Mouse (Mus musculus): ENCODE results near the gene Lctl. TPM values are rescaled to one million over a fixed set of nuclear protein-coding genes. Genes with fewer than 3 reads are reported as not detected.
"Not testable (repeated sequence)": the region's sequence is repeated elsewhere in the genome, so short reads cannot be mapped to it uniquely, and the experiment has no call there.

The Lctl gene
- polyA plus RNA-seq, 1 experiment from 2014 or later, result not detected

- H3K4me1 ChIP-seq (ENCODE audit: control insufficient read depth in 2 of 2, insufficient read depth in 2 of 2, low read length in 2 of 2), result peaks cover 0 to 29% of the 10 kb centered on the region in 2 experiments; a peak in 3 of 4 replicates
- no peak for ATAC-seq (ENCODE audit: insufficient number of reproducible peaks, insufficient read depth, low FRiP score, low read depth)
- H3K27ac ChIP-seq (replicated peaks in 1 of 2; ENCODE audit: control insufficient read depth in 1 of 2, insufficient read depth in 1 of 2, low read depth in 2 of 2, low read length in 2 of 2), result no peak overlapping the region
- peak overlapping the region; percentile 70 to 87; a peak in 3 of 4 replicates for H3K4me3 ChIP-seq (ENCODE audit: control insufficient read depth in 1 of 2, insufficient read depth in 1 of 2, low read depth in 1 of 2, low read length in 2 of 2)
- H3K9ac ChIP-seq (ENCODE audit: low read length), result peak overlapping the region; percentile 93
- peak overlapping the region; percentile 93 for H3K4me2 ChIP-seq (ENCODE audit: low read length)
- H3K9me3 ChIP-seq (ENCODE audit: control insufficient read depth, low read length), result no peaks in the 10 kb centered on the region
- H3K36me3 ChIP-seq (ENCODE audit: control insufficient read depth, insufficient read depth, low read length), result peaks cover 44% of the 10 kb centered on the region
- H3K27me3 ChIP-seq (ENCODE audit: control insufficient read depth, insufficient read depth, low read length), result no peaks in the 10 kb centered on the region
Observed at GRCm38 (mm10) chr9:64174341-64174740, 57.4 kb downstream of the Lctl start.

- Histone ChIP-seq H3K27ac (replicated peaks in 1 of 2; ENCODE audit: control insufficient read depth in 1 of 2, insufficient read depth in 1 of 2, low read depth in 2 of 2, low read length in 2 of 2) (no peak overlapping the region), H3K4me2 (ENCODE audit: low read length) (peak overlapping the region; percentile 93), H3K4me3 (ENCODE audit: control insufficient read depth in 1 of 2, insufficient read depth in 1 of 2, low read depth in 1 of 2, low read length in 2 of 2) (peak overlapping the region; percentile 12 to 87; a peak in 3 of 4 replicates), H3K4me1 (ENCODE audit: control insufficient read depth in 2 of 2, insufficient read depth in 2 of 2, low read length in 2 of 2) (peaks cover 0 to 30% of the 10 kb centered on the region in 2 experiments), H3K27me3 (ENCODE audit: control insufficient read depth, insufficient read depth, low read length) (no peaks in the 10 kb centered on the region), H3K36me3 (ENCODE audit: control insufficient read depth, insufficient read depth, low read length) (peaks cover 44% of the 10 kb centered on the region), H3K9me3 (ENCODE audit: control insufficient read depth, low read length) (no peaks in the 10 kb centered on the region), H3K9ac (ENCODE audit: low read length) (peak overlapping the region; percentile 93; the same call in 1 of the 2 replicates)
- 51% methylated on average over 8 of the region's 8 CpGs for WGBS
- ATAC-seq (ENCODE audit: insufficient number of reproducible peaks, insufficient read depth, low FRiP score, low read depth), result no peak
Observed at GRCm38 (mm10) chr9:64174766-64175165, 57.8 kb downstream of the Lctl start.

DNA sequence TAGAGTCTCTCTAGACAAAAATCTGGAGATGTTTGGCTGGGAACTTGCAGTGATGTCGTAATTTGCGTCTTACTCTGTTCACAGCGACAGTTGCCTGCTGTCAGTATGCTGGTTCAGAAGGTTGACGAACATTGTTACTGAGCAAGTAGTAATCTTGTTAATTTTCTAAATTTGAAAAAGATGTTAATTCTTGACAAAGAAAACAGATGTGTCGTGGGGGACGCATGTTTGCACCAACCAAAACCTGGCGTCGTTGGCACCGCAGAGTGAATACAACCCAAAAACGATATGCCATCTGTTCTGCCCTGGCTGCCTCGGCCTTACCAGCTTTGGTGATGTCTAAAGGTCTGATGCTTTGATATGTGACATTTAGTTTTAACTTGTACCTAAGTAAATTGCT lies 58.4 kb downstream of the Lctl start:
- H3K27ac ChIP-seq (replicated peaks in 1 of 2; ENCODE audit: control insufficient read depth in 1 of 2, insufficient read depth in 1 of 2, low read depth in 2 of 2, low read length in 2 of 2), result no peak overlapping the region
- peaks cover 50% of the 10 kb centered on the region for H3K36me3 ChIP-seq (ENCODE audit: control insufficient read depth, insufficient read depth, low read length)
- ATAC-seq (ENCODE audit: insufficient number of reproducible peaks, insufficient read depth, low FRiP score, low read depth), result no peak
- WGBS, result 87% methylated on average over 11 of the region's 11 CpGs
- no peaks in the 10 kb centered on the region for H3K9me3 ChIP-seq (ENCODE audit: control insufficient read depth, low read length)
- H3K9ac ChIP-seq (ENCODE audit: low read length), result no peak overlapping the region; the same call in 1 of the 2 replicates
- H3K4me3 ChIP-seq (ENCODE audit: control insufficient read depth in 1 of 2, insufficient read depth in 1 of 2, low read depth in 1 of 2, low read length in 2 of 2), result no peak overlapping the region
- H3K4me1 ChIP-seq (ENCODE audit: control insufficient read depth in 2 of 2, insufficient read depth in 2 of 2, low read length in 2 of 2), result peaks cover 2 to 35% of the 10 kb centered on the region in 2 experiments
- no peak overlapping the region for H3K4me2 ChIP-seq (ENCODE audit: low read length)
- H3K27me3 ChIP-seq (ENCODE audit: control insufficient read depth, insufficient read depth, low read length), result no peaks in the 10 kb centered on the region

DNA sequence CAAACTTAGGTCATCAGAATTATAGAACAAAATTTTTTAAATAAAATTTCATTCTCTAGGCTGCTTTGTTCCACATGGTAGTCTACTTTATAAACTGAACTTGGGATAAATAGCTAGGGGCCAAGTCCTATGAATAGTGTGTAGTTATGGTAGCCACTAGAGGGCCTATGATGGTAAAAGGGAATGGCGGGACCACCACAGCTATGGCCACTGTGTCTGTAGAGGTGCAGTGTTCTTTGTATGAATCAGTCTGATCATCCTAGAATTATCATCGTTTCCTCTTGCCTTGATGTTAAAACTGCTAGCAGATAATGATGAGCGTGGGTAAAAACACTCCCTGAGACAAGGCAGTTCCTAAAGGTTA lies 61.6 kb downstream of the Lctl start:
- ATAC-seq (ENCODE audit: insufficient number of reproducible peaks, insufficient read depth, low FRiP score, low read depth), result no peak

DNA sequence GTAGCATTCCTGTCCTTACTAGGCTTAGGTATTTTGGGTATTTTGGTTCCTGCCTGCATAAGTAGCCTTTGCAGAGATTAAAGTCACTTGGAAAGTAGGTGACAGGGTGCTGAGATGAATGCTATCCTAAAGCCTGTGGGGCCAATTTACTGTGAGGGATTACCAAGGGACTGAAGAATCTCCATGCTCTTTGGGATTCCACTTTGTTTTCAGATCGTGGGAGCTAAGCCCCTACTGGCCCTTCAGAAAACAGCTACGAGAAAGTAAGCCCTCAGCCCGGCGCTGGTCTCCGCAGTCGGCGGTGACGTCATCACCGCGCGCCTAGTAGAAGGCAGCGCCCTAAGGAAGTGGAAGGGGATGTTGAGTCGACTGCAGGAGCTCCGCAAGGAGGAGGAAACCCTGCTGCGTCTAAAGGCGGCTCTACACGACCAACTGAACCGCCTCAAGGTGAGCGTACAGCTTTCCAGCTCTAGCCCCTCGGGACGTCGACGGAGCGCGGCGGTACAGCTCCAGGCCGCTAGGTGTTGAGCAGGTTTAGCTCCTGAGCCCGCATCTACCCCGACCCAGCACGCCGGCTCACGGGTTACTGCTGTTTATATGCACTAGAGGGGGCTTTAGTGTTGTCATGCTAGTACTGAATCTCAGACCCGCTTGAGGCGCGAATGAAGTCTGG lies 62.2 kb downstream of the Lctl start, which contains the start of gene Snapc5:
Gene Snapc5, plus strand, starts transcription at position 301 of the 673 bp plus-strand sequence.
- Histone ChIP-seq H3K4me1 (ENCODE audit: control insufficient read depth in 2 of 2, insufficient read depth in 2 of 2, low read length in 2 of 2) (peaks cover 2 to 27% of the 10 kb centered on the region in 2 experiments; a peak in 3 of 4 replicates), H3K36me3 (ENCODE audit: control insufficient read depth, insufficient read depth, low read length) (peaks cover 79% of the 10 kb centered on the region), H3K27me3 (ENCODE audit: control insufficient read depth, insufficient read depth, low read length) (no peaks in the 10 kb centered on the region), H3K4me2 (ENCODE audit: low read length) (peak within 1 kb of the TSS; percentile 75), H3K4me3 (ENCODE audit: control insufficient read depth in 1 of 2, insufficient read depth in 1 of 2, low read depth in 1 of 2, low read length in 2 of 2) (peak within 1 kb of the TSS; percentile 64 to 93), H3K9ac (ENCODE audit: low read length) (peak within 1 kb of the TSS; percentile 77), H3K27ac (replicated peaks in 1 of 2; ENCODE audit: control insufficient read depth in 1 of 2, insufficient read depth in 1 of 2, low read depth in 2 of 2, low read length in 2 of 2) (peak within 1 kb of the TSS; percentile 81 to 89), H3K9me3 (ENCODE audit: control insufficient read depth, low read length) (no peaks in the 10 kb centered on the region)
- peak; percentile 89 for ATAC-seq (ENCODE audit: insufficient number of reproducible peaks, insufficient read depth, low FRiP score, low read depth)
- WGBS, result under 1% methylated on average over 35 of the region's 35 CpGs

More for the DNA sequence above, 61.6 kb downstream of the Lctl start:
- Histone ChIP-seq H3K36me3 (ENCODE audit: control insufficient read depth, insufficient read depth, low read length) (peaks cover 76% of the 10 kb centered on the region), H3K4me1 (ENCODE audit: control insufficient read depth in 2 of 2, insufficient read depth in 2 of 2, low read length in 2 of 2) (peaks cover 2 to 27% of the 10 kb centered on the region in 2 experiments; a peak in 3 of 4 replicates), H3K9ac (ENCODE audit: low read length) (peak overlapping the region; percentile 77), H3K4me3 (ENCODE audit: control insufficient read depth in 1 of 2, insufficient read depth in 1 of 2, low read depth in 1 of 2, low read length in 2 of 2) (peak overlapping the region in 1 of 2 experiments; percentile 64; a peak in 2 of 4 replicates), H3K9me3 (ENCODE audit: control insufficient read depth, low read length) (no peaks in the 10 kb centered on the region), H3K4me2 (ENCODE audit: low read length) (peak overlapping the region; percentile 75), H3K27me3 (ENCODE audit: control insufficient read depth, insufficient read depth, low read length) (no peaks in the 10 kb centered on the region), H3K27ac (replicated peaks in 1 of 2; ENCODE audit: control insufficient read depth in 1 of 2, insufficient read depth in 1 of 2, low read depth in 2 of 2, low read length in 2 of 2) (peak overlapping the region; percentile 81 to 89)
- WGBS, result 31% methylated on average over 3 of the region's 3 CpGs

DNA sequence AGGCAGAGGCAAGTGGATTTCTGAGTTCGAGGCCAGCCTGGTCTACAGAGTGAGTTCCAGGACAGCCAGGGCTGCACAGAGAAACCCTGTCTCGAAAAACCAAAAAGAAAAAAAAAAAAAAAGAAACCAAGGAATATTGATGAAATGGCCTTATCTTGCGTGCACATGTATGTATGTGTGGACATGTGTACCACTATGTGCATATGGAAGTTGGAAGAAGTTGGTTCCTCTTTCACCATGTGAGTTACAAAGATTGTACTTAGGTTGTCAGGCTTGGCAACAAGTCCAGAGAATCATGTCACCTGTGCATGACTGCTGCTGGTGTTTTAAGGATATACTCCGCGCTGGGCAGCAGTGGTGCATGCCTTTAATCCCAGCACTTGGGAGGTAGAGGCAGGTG lies 66.3 kb downstream of the Lctl start:
- 93% methylated on average over 5 of the region's 5 CpGs for WGBS
- not testable (repeated sequence) for H3K9ac ChIP-seq (ENCODE audit: low read length); H3K4me2 ChIP-seq (ENCODE audit: low read length); H3K27ac ChIP-seq (replicated peaks in 1 of 2; ENCODE audit: control insufficient read depth in 1 of 2, insufficient read depth in 1 of 2, low read depth in 2 of 2, low read length in 2 of 2); ATAC-seq (ENCODE audit: insufficient number of reproducible peaks, insufficient read depth, low FRiP score, low read depth); H3K4me3 ChIP-seq (ENCODE audit: control insufficient read depth in 1 of 2, insufficient read depth in 1 of 2, low read depth in 1 of 2, low read length in 2 of 2); H3K27me3 ChIP-seq (ENCODE audit: control insufficient read depth, insufficient read depth, low read length); H3K9me3 ChIP-seq (ENCODE audit: control insufficient read depth, low read length)
- Histone ChIP-seq H3K4me1 (ENCODE audit: control insufficient read depth in 2 of 2, insufficient read depth in 2 of 2, low read length in 2 of 2) (peaks cover 2 to 11% of the 10 kb centered on the region in 2 experiments; a peak in 3 of 4 replicates), H3K36me3 (ENCODE audit: control insufficient read depth, insufficient read depth, low read length) (peaks cover 81% of the 10 kb centered on the region)

DNA sequence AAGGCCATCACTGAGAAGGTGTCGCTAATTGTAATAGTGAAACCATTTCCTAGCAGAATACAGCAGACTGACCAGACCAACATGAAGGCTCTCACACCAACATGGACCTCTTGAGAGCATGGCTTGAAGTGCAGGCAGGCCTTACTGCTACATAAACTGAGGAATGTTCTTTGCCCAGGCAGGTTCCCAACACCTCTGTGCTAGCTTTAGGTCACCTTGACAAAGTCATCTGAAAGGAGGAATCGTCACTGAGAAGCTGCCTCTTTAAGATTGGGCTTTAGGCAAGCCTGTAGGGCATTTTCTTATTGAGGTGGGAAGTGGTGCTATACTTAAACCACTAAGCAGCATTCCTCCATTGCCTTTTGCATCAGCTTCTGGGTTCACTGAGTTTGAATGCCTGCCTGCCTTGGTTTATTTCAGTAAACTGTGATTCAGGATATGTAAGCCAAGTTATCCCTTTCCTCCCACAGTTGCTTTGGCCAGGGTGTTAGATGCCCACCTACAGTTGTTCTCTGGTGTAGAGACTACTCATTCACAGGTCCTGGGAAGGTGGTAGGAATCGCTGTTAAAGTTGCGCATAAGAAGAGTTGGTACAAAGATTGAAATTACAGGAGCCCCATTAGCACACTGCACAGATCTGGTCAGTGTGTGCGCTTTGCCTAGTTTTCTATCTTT lies 67.4 kb downstream of the Lctl start:
- 87% methylated on average over 5 of the region's 5 CpGs for WGBS
- peaks cover 85% of the 10 kb centered on the region for H3K36me3 ChIP-seq (ENCODE audit: control insufficient read depth, insufficient read depth, low read length)

More for the DNA sequence above, 67.4 kb downstream of the Lctl start:
- Histone ChIP-seq H3K9me3 (ENCODE audit: control insufficient read depth, low read length) (no peaks in the 10 kb centered on the region), H3K4me2 (ENCODE audit: low read length) (no peak overlapping the region), H3K27me3 (ENCODE audit: control insufficient read depth, insufficient read depth, low read length) (no peaks in the 10 kb centered on the region), H3K9ac (ENCODE audit: low read length) (no peak overlapping the region), H3K27ac (replicated peaks in 1 of 2; ENCODE audit: control insufficient read depth in 1 of 2, insufficient read depth in 1 of 2, low read depth in 2 of 2, low read length in 2 of 2) (no peak overlapping the region), H3K4me3 (ENCODE audit: control insufficient read depth in 1 of 2, insufficient read depth in 1 of 2, low read depth in 1 of 2, low read length in 2 of 2) (no peak overlapping the region), H3K4me1 (ENCODE audit: control insufficient read depth in 2 of 2, insufficient read depth in 2 of 2, low read length in 2 of 2) (peaks cover 2 to 6% of the 10 kb centered on the region in 2 experiments; a peak in 3 of 4 replicates)
- no peak for ATAC-seq (ENCODE audit: insufficient number of reproducible peaks, insufficient read depth, low FRiP score, low read depth)

Measured in heart, embryonic 14.5 days (tissue).